In genomic region chr17:63921601-63922203, GRCm38 (mm10) we compare ENCODE assay signal across 14 mouse cellular contexts. TPM values are rescaled to one million over a fixed set of nuclear protein-coding genes. Genes with fewer than 3 reads are reported as not detected.
DNase-seq lines count a peak whose midpoint lies in the region; ATAC-seq lines count a peak whose summit lies in the region.
"Had no signal": no experiment of that assay in that cellular context is flagged by ENCODE, and none has a peak within 500 bp of the region (broad histone marks: within the 10 kb centered on the region; RNA-seq: fewer than 3 reads in every experiment).

No protein-coding gene starts in this region.

- no peaks in the 10 kb centered on the region for H3K27me3 ChIP-seq in intestine, embryonic 14.5 days (replicated peaks; ENCODE audit: control insufficient read depth, insufficient read depth, low read length)
- H3K27me3 ChIP-seq in intestine, embryonic 16.5 days (replicated peaks; ENCODE audit: control insufficient read depth, insufficient read depth, low read length): no peaks in the 10 kb centered on the region
- no peaks in the 10 kb centered on the region for H3K27me3 ChIP-seq in liver, embryonic 13.5 days
- H3K27me3 ChIP-seq in stomach, embryonic 16.5 days (ENCODE audit: control insufficient read depth, insufficient read depth, low read length): no peaks in the 10 kb centered on the region
- H3K27me3 ChIP-seq: limb, embryonic 12.5 days had no signal

- H3K9ac ChIP-seq in intestine, embryonic 14.5 days (ENCODE audit: low read length): no peak overlapping the region
- H3K9ac ChIP-seq in intestine, embryonic 16.5 days (ENCODE audit: low read depth, low read length): no peak overlapping the region
- H3K9ac ChIP-seq in liver, embryonic 13.5 days: 0 out of 2 replicates have a peak overlapping the region, but pooled peaks have one; percentile 7
- no peak overlapping the region for H3K9ac ChIP-seq in stomach, embryonic 16.5 days (ENCODE audit: low read length)
- H3K9ac ChIP-seq: limb, embryonic 12.5 days had no signal

- no peak overlapping the region for H3K4me3 ChIP-seq in intestine, embryonic 14.5 days (ENCODE audit: low read depth, low read length)
- H3K4me3 ChIP-seq in intestine, embryonic 16.5 days (ENCODE audit: low read length): no peak overlapping the region
- H3K4me3 ChIP-seq in liver, embryonic 13.5 days (replicated peaks): no peak overlapping the region
- H3K4me3 ChIP-seq in stomach, embryonic 16.5 days (replicated peaks; ENCODE audit: low read length): no peak overlapping the region
- H3K4me3 ChIP-seq: erythroblast, embryonic 14.5 days; limb, embryonic 12.5 days had no signal

- no peak for DNase-seq in intestine, embryonic 14.5 days (ENCODE audit: low spot score)
- peak; percentile 9 for DNase-seq in thymus, postnatal 0 days (ENCODE audit: low spot score)
- DNase-seq in thymus, adult 18-20 months: no peak
- DNase-seq in liver, embryonic 13.5 days: no peak
- DNase-seq in T-cell, adult 2 months (ENCODE audit: low spot score): no peak
- no peak for DNase-seq in adrenal gland, postnatal 10 days
- DNase-seq: cerebellum, postnatal 36 days; spleen, adult 18-20 months; thymus, postnatal 14 days had no signal

- no peak for ATAC-seq in intestine, embryonic 14.5 days (replicated peaks; ENCODE audit: low FRiP score, low TSS enrichment, low read depth)
- no peak; the same call in 1 of the 2 replicates for ATAC-seq in intestine, embryonic 16.5 days
- ATAC-seq in liver, embryonic 13.5 days (ENCODE audit: low read depth): peak; percentile 65
- no peak for ATAC-seq in stomach, embryonic 16.5 days (ENCODE audit: insufficient read depth, low FRiP score)
- ATAC-seq: inflammation-experienced regulatory T-cells, adult 6 months had no signal

- 0 out of 2 replicates have a peak, but pooled peaks cover 6% of the 10 kb centered on the region for H3K4me1 ChIP-seq in intestine, embryonic 14.5 days (replicated peaks; ENCODE audit: control insufficient read depth, insufficient read depth, low read length)
- peaks cover 4% of the 10 kb centered on the region; the same call in 1 of the 2 replicates for H3K4me1 ChIP-seq in intestine, embryonic 16.5 days (ENCODE audit: control insufficient read depth, insufficient read depth, low read length)
- H3K4me1 ChIP-seq in liver, embryonic 13.5 days (replicated peaks): peaks cover 13% of the 10 kb centered on the region
- H3K4me1 ChIP-seq in stomach, embryonic 16.5 days (ENCODE audit: control insufficient read depth, insufficient read depth, low read length): no peaks in the 10 kb centered on the region
- H3K4me1 ChIP-seq: limb, embryonic 12.5 days had no signal

- no peak overlapping the region for H3K4me2 ChIP-seq in intestine, embryonic 14.5 days (ENCODE audit: low read length)
- H3K4me2 ChIP-seq in intestine, embryonic 16.5 days (ENCODE audit: low read depth, low read length): no peak overlapping the region
- 0 out of 2 replicates have a peak overlapping the region, but pooled peaks have one; percentile 12 for H3K4me2 ChIP-seq in liver, embryonic 13.5 days
- H3K4me2 ChIP-seq in stomach, embryonic 16.5 days (ENCODE audit: low read depth, low read length): no peak overlapping the region
- H3K4me2 ChIP-seq: limb, embryonic 12.5 days had no signal

- no peaks in the 10 kb centered on the region for H3K36me3 ChIP-seq in intestine, embryonic 14.5 days (ENCODE audit: control insufficient read depth, insufficient read depth, low read length)
- H3K36me3 ChIP-seq in intestine, embryonic 16.5 days (ENCODE audit: control insufficient read depth, insufficient read depth, low read length): no peaks in the 10 kb centered on the region
- H3K36me3 ChIP-seq in liver, embryonic 13.5 days: no peaks in the 10 kb centered on the region
- H3K36me3 ChIP-seq in stomach, embryonic 16.5 days (ENCODE audit: control insufficient read depth, insufficient read depth, low read length): no peaks in the 10 kb centered on the region

- no peaks in the 10 kb centered on the region for H3K9me3 ChIP-seq in intestine, embryonic 14.5 days (ENCODE audit: control insufficient read depth, low read length)
- H3K9me3 ChIP-seq in intestine, embryonic 16.5 days (ENCODE audit: control insufficient read depth, low read length): no peaks in the 10 kb centered on the region
- H3K9me3 ChIP-seq in liver, embryonic 13.5 days (replicated peaks): no peaks in the 10 kb centered on the region
- H3K9me3 ChIP-seq in stomach, embryonic 16.5 days (replicated peaks; ENCODE audit: control insufficient read depth, low read length): no peaks in the 10 kb centered on the region
- H3K9me3 ChIP-seq: limb, embryonic 12.5 days had no signal

- WGBS in intestine, embryonic 14.5 days: 42% methylated on average over 6 of the region's 6 CpGs
- WGBS in intestine, embryonic 16.5 days: 49% methylated on average over 6 of the region's 6 CpGs
- 17% methylated on average over 6 of the region's 6 CpGs for WGBS in liver, embryonic 13.5 days (ENCODE audit: insufficient replicate concordance)
- WGBS in stomach, embryonic 16.5 days: 57% methylated on average over 6 of the region's 6 CpGs

- 0 out of 2 replicates have a peak overlapping the region, but pooled peaks have one; percentile 6 for H3K27ac ChIP-seq in intestine, embryonic 14.5 days (ENCODE audit: low read depth)
- H3K27ac ChIP-seq in intestine, embryonic 16.5 days (ENCODE audit: low read length): no peak overlapping the region
- peak overlapping the region; percentile 50; the same call in 1 of the 2 replicates for H3K27ac ChIP-seq in liver, embryonic 13.5 days
- peak overlapping the region; percentile 3; the same call in 1 of the 2 replicates for H3K27ac ChIP-seq in stomach, embryonic 16.5 days (ENCODE audit: low read length)
- H3K27ac ChIP-seq: limb, embryonic 12.5 days had no signal

RNA-seq across cellular contexts. Expression of gene A930002H24Rik, which starts 58.1 kb away (rescaled TPM):
- polyA plus RNA-seq in intestine, embryonic 14.5 days (2014; fragmentation: Nextera tagmentation; extraction: Ambion mirVana): 2.4 and 4.0 TPM in 2 replicates
- polyA plus RNA-seq in intestine, embryonic 16.5 days (2015; fragmentation: Nextera tagmentation; extraction: Ambion mirVana): 2.0 and 2.9 TPM in 2 replicates
- polyA plus RNA-seq in thymus, postnatal 0 days (2015; fragmentation: Nextera tagmentation; extraction: Ambion mirVana): 0.52 and 1.5 TPM in 2 replicates
- 0.67 and 0.83 TPM in 2 replicates for polyA plus RNA-seq in liver, embryonic 13.5 days (2015; fragmentation: Nextera tagmentation; extraction: Ambion mirVana)
- 1.4 and 2.5 TPM in 2 replicates for polyA plus RNA-seq in stomach, embryonic 16.5 days (2015; fragmentation: Nextera tagmentation; extraction: Ambion mirVana)
- 1 to 10 TPM; 1.2 to 1.8 TPM for total RNA-seq in adrenal gland, postnatal 10 days (2021)
- polyA plus RNA-seq: inflammation-experienced regulatory T-cells, adult 6 months had no signal

RNA-seq across cellular contexts. Expression of gene Fer, which starts 58.8 kb away (rescaled TPM):
- polyA plus RNA-seq in intestine, embryonic 14.5 days (2014; fragmentation: Nextera tagmentation; extraction: Ambion mirVana): 28.6 and 33.0 TPM in 2 replicates
- 20.7 and 20.9 TPM in 2 replicates for polyA plus RNA-seq in intestine, embryonic 16.5 days (2015; fragmentation: Nextera tagmentation; extraction: Ambion mirVana)
- polyA plus RNA-seq in thymus, postnatal 0 days (2015; fragmentation: Nextera tagmentation; extraction: Ambion mirVana): 5.1 and 6.8 TPM in 2 replicates
- polyA plus RNA-seq in liver, embryonic 13.5 days (2015; fragmentation: Nextera tagmentation; extraction: Ambion mirVana): 9.3 and 12.4 TPM in 2 replicates
- polyA plus RNA-seq in stomach, embryonic 16.5 days (2015; fragmentation: Nextera tagmentation; extraction: Ambion mirVana): 29.7 and 31.8 TPM in 2 replicates
- total RNA-seq in adrenal gland, postnatal 10 days (2021): 10 to 100 TPM; 16.8 to 22.0 TPM
